Mouse (Mus musculus) ES-E14 (cell line): ENCODE data around the gene Scyl2.

Experiments
- CHD2 ChIP-seq: IDR thresholded peaks from 2 replicates; pipeline ENCODE4 v1.6.1; 2014; ENCODE audit warnings: mild to moderate bottlenecking, low read depth, low read length, inconsistent platforms
- HCFC1 ChIP-seq: IDR thresholded peaks from 2 replicates; pipeline ENCODE4 v1.6.1; 2012; ENCODE audit warnings: low read length, inconsistent platforms, borderline replicate concordance; ENCODE audit not compliant: insufficient read depth
- ZC3H11A ChIP-seq: IDR thresholded peaks from 2 replicates; pipeline ENCODE4 v1.6.1; 2012; ENCODE audit warnings: low read depth, mild to moderate bottlenecking, inconsistent platforms, low read length, borderline replicate concordance
- ZNF384 ChIP-seq: IDR thresholded peaks from 2 replicates; pipeline ENCODE4 v1.6.1; 2012; ENCODE audit warnings: low read depth, low read length, inconsistent platforms

GRCm38 (mm10) chr10:89687455-89687854 lies 1.4 kb upstream of the Scyl2 start:
- TF ChIP-seq HCFC1: no peak
- TF ChIP-seq CHD2: no peak
- no peak for TF ChIP-seq ZC3H11A
- TF ChIP-seq ZNF384: no peak
